Mouse (Mus musculus): ENCODE results near the gene Arhgef40.
A peak's percentile ranks its signal among the peaks of the same experiment; 100 is the strongest.

Gene Arhgef40

GRCm38 (mm10) chr14:52003981-52004495, 19.5 kb downstream of the Arhgef40 start:
- peak; percentile 86 for DNase-seq (ENCODE audit: low read depth, low spot score)

GRCm38 (mm10) chr14:52005141-52005540, 20.6 kb downstream of the Arhgef40 start:
- no peak for DNase-seq (ENCODE audit: low read depth, low spot score)

GRCm38 (mm10) chr14:52005616-52006015, 21.1 kb downstream of the Arhgef40 start:
- no peak for DNase-seq (ENCODE audit: low read depth, low spot score)

GRCm38 (mm10) chr14:52006241-52006640, 21.7 kb downstream of the Arhgef40 start:
- DNase-seq (ENCODE audit: low read depth, low spot score): no peak

- no peak for DNase-seq (ENCODE audit: low read depth, low spot score)
Observed at GRCm38 (mm10) chr14:52006771-52007170, 22.3 kb downstream of the Arhgef40 start.

- peak; percentile 91 for DNase-seq (ENCODE audit: low read depth, low spot score)
Observed at GRCm38 (mm10) chr14:52008321-52009203, 24.0 kb downstream of the Arhgef40 start.

GRCm38 (mm10) chr14:52009361-52009760, 24.8 kb downstream of the Arhgef40 start:
- no peak for DNase-seq (ENCODE audit: low read depth, low spot score)

GRCm38 (mm10) chr14:52009841-52010240, 25.3 kb downstream of the Arhgef40 start:
- DNase-seq (ENCODE audit: low read depth, low spot score): no peak

GRCm38 (mm10) chr14:52010446-52011111, 26.1 kb downstream of the Arhgef40 start:
- DNase-seq (ENCODE audit: low read depth, low spot score): no peak

GRCm38 (mm10) chr14:52011683-52012082, 27.2 kb downstream of the Arhgef40 start:
- no peak for DNase-seq (ENCODE audit: low read depth, low spot score)

- DNase-seq (ENCODE audit: low read depth, low spot score): no peak
Observed at GRCm38 (mm10) chr14:52012085-52012484, 27.6 kb downstream of the Arhgef40 start.

GRCm38 (mm10) chr14:52012553-52012952, 28.0 kb downstream of the Arhgef40 start:
- DNase-seq (ENCODE audit: low read depth, low spot score): no peak

GRCm38 (mm10) chr14:52013021-52013610, 28.6 kb downstream of the Arhgef40 start:
- no peak for DNase-seq (ENCODE audit: low read depth, low spot score)

- DNase-seq (ENCODE audit: low read depth, low spot score): peak; percentile 56
Observed at GRCm38 (mm10) chr14:52013771-52014219, 29.3 kb downstream of the Arhgef40 start.

GRCm38 (mm10) chr14:52014271-52014760, 29.8 kb downstream of the Arhgef40 start:
- no peak for DNase-seq (ENCODE audit: low read depth, low spot score)

- peak; percentile 65 for DNase-seq (ENCODE audit: low read depth, low spot score)
Observed at GRCm38 (mm10) chr14:52014761-52015311, 30.3 kb downstream of the Arhgef40 start.

- no peak for DNase-seq (ENCODE audit: low read depth, low spot score)
Observed at GRCm38 (mm10) chr14:52015445-52016100, 31.1 kb downstream of the Arhgef40 start, which contains the start of gene Tmem253. Gene Tmem253 (plus strand): TSS chr14:52015658.

GRCm38 (mm10) chr14:52016625-52017405, 32.3 kb downstream of the Arhgef40 start:
- no peak for DNase-seq (ENCODE audit: low read depth, low spot score)

- no peak for DNase-seq (ENCODE audit: low read depth, low spot score)
Observed at GRCm38 (mm10) chr14:52017662-52018061, 33.1 kb downstream of the Arhgef40 start.
